Mouse (Mus musculus): ENCODE results near the gene Tcf7l2. TPM values are rescaled to one million over a fixed set of nuclear protein-coding genes. Genes with fewer than 3 reads are reported as not detected.

The Tcf7l2 gene
- polyA plus RNA-seq, 1 experiment, result 18.8 TPM

GRCm38 (mm10) chr19:55750465-55750864 is 8.8 kb downstream of the Tcf7l2 start:
- Histone ChIP-seq H3K27ac (ENCODE audit: insufficient read depth, low read depth, low read length) (no peak overlapping the region), H3K4me1 (ENCODE audit: control insufficient read depth, insufficient read depth, low read length) (peaks cover 3% of the 10 kb centered on the region)
- TF ChIP-seq CTCF (IDR thresholded peaks at IDR 0.05; ENCODE audit: low read depth, low read length) (no peak), POLR2A (IDR thresholded peaks at IDR 0.05; ENCODE audit: borderline replicate concordance, low read depth, low read length) (no peak)

GRCm38 (mm10) chr19:55752861-55753260 is 11.2 kb downstream of the Tcf7l2 start:
- peaks cover 3% of the 10 kb centered on the region; the same call in 1 of the 2 replicates for H3K4me1 ChIP-seq (ENCODE audit: control insufficient read depth, insufficient read depth, low read length)
- H3K27ac ChIP-seq (ENCODE audit: insufficient read depth, low read depth, low read length), result no peak overlapping the region
- TF ChIP-seq CTCF (IDR thresholded peaks at IDR 0.05; ENCODE audit: low read depth, low read length) (no peak), POLR2A (IDR thresholded peaks at IDR 0.05; ENCODE audit: borderline replicate concordance, low read depth, low read length) (no peak)
- H3K4me3 ChIP-seq (ENCODE audit: insufficient read depth, low read length), result no peak overlapping the region

More at GRCm38 (mm10) chr19:55750465-55750864, 8.8 kb downstream of the Tcf7l2 start:
- H3K4me3 ChIP-seq (ENCODE audit: insufficient read depth, low read length), result no peak overlapping the region

DNA sequence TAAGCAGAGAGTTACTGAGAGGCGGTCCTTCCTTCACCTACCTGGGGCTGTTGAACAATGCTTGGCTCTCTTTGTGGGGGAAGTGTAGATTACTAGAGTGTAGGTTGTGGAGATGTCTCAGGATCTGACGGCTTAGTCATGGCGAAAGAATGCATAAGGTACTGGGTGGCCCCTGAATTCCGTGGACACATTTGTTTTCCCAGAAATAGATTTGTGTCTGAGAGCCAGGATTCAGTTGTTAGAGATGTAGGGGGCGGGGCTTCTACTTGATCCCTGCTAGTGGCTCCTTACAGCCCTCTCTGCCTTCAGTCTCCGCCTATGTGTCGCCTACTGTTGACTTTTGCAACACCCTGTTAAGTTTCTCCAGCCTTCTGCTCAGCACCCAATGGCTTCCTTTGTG is 12.7 kb downstream of the Tcf7l2 start:
- H3K4me1 ChIP-seq (ENCODE audit: control insufficient read depth, insufficient read depth, low read length), result peaks cover 3% of the 10 kb centered on the region; the same call in 1 of the 2 replicates
- TF ChIP-seq CTCF (IDR thresholded peaks at IDR 0.05; ENCODE audit: low read depth, low read length) (no peak), POLR2A (IDR thresholded peaks at IDR 0.05; ENCODE audit: borderline replicate concordance, low read depth, low read length) (no peak)
- no peak overlapping the region for H3K27ac ChIP-seq (ENCODE audit: insufficient read depth, low read depth, low read length)
- H3K4me3 ChIP-seq (ENCODE audit: insufficient read depth, low read length), result no peak overlapping the region

- H3K4me1 ChIP-seq (ENCODE audit: control insufficient read depth, insufficient read depth, low read length), result peaks cover 3% of the 10 kb centered on the region; the same call in 1 of the 2 replicates
- H3K4me3 ChIP-seq (ENCODE audit: insufficient read depth, low read length), result no peak overlapping the region
- TF ChIP-seq CTCF (IDR thresholded peaks at IDR 0.05; ENCODE audit: low read depth, low read length), result no peak
- H3K27ac ChIP-seq (ENCODE audit: insufficient read depth, low read depth, low read length), result no peak overlapping the region
Measured at GRCm38 (mm10) chr19:55755462-55755861, 13.8 kb downstream of the Tcf7l2 start.

- Histone ChIP-seq H3K4me1 (ENCODE audit: control insufficient read depth, insufficient read depth, low read length) (peaks cover 3% of the 10 kb centered on the region; the same call in 1 of the 2 replicates), H3K27ac (ENCODE audit: insufficient read depth, low read depth, low read length) (no peak overlapping the region), H3K4me3 (ENCODE audit: insufficient read depth, low read length) (no peak overlapping the region)
- TF ChIP-seq POLR2A (IDR thresholded peaks at IDR 0.05; ENCODE audit: borderline replicate concordance, low read depth, low read length), result no peak
- no peak for TF ChIP-seq CTCF (IDR thresholded peaks at IDR 0.05; ENCODE audit: low read depth, low read length)
Measured at GRCm38 (mm10) chr19:55756707-55757106, 15.1 kb downstream of the Tcf7l2 start.

DNA sequence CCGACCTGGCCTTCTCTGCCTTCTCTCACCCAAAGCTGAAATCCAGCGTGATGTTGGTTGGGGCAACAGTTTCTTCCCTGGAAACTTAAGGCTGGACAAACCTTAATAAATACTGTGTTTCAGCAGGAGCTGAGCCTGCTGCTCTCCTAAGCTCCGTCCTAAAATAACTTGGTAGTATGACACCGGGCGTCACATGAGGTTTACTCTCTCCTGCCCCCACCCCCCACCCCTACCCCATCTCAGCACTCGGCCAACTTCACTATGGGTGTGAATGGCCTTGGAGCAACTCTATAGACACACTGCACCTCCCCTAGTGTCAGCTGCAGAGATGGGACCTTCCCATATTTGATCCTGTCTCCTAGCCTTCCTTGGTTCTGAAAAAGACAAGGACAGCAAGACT is 15.8 kb downstream of the Tcf7l2 start:
- TF ChIP-seq CTCF (IDR thresholded peaks at IDR 0.05; ENCODE audit: low read depth, low read length), result no peak
- TF ChIP-seq POLR2A (IDR thresholded peaks at IDR 0.05; ENCODE audit: borderline replicate concordance, low read depth, low read length), result no peak
- H3K4me3 ChIP-seq (ENCODE audit: insufficient read depth, low read length), result no peak overlapping the region
- peaks cover 3% of the 10 kb centered on the region; the same call in 1 of the 2 replicates for H3K4me1 ChIP-seq (ENCODE audit: control insufficient read depth, insufficient read depth, low read length)
- H3K27ac ChIP-seq (ENCODE audit: insufficient read depth, low read depth, low read length), result no peak overlapping the region

- Histone ChIP-seq H3K4me1 (ENCODE audit: control insufficient read depth, insufficient read depth, low read length) (peaks cover 3% of the 10 kb centered on the region; the same call in 1 of the 2 replicates), H3K4me3 (ENCODE audit: insufficient read depth, low read length) (no peak overlapping the region), H3K27ac (ENCODE audit: insufficient read depth, low read depth, low read length) (no peak overlapping the region)
- TF ChIP-seq POLR2A (IDR thresholded peaks at IDR 0.05; ENCODE audit: borderline replicate concordance, low read depth, low read length) (no peak), CTCF (IDR thresholded peaks at IDR 0.05; ENCODE audit: low read depth, low read length) (no peak)
Measured at GRCm38 (mm10) chr19:55758158-55758557, 16.5 kb downstream of the Tcf7l2 start.

DNA sequence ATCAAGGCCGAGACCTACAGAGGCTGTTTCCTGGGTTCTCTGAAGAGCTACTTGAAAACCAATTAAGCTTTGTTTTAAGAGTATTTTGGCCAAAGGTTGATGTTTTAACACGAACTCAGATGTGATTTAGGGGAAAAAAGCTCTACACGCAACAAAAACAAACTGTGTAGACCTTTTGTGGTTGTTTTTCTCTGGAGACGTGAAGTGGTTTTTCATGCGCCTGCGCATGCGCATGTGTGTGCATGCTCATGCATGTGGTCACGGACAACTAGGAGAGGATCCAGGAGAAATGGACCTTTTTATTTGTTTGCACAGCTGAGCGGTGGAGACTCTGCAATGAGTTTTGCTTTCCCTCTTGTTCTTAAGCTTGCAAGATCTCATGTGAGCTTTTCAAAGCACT is 17.4 kb downstream of the Tcf7l2 start:
- Histone ChIP-seq H3K4me1 (ENCODE audit: control insufficient read depth, insufficient read depth, low read length) (peaks cover 3% of the 10 kb centered on the region; the same call in 1 of the 2 replicates), H3K27ac (ENCODE audit: insufficient read depth, low read depth, low read length) (no peak overlapping the region), H3K4me3 (ENCODE audit: insufficient read depth, low read length) (no peak overlapping the region)
- TF ChIP-seq CTCF (IDR thresholded peaks at IDR 0.05; ENCODE audit: low read depth, low read length), result no peak
- TF ChIP-seq POLR2A (IDR thresholded peaks at IDR 0.05; ENCODE audit: borderline replicate concordance, low read depth, low read length), result no peak

DNA sequence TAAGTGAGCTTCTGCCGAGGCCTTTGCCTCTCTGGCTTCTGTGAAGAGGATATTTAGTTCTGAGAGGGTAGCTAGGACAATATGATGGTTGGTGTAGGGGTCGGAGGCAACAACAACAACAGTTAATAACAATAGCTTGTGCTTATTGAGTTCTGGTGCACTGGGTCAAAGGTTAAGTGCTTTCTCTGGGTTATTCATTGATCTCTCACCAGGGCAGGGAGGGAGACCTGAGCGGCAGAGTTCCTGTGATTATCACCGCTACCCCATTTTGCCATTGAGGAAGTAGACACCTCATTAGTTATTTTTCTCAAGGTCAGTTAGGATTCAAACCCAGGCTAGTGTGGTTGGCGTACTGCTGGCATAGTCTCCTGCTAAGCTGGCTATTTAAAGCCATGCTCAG is 19.5 kb downstream of the Tcf7l2 start:
- TF ChIP-seq CTCF (IDR thresholded peaks at IDR 0.05; ENCODE audit: low read depth, low read length), result no peak
- TF ChIP-seq POLR2A (IDR thresholded peaks at IDR 0.05; ENCODE audit: borderline replicate concordance, low read depth, low read length), result no peak
- no peak overlapping the region for H3K4me3 ChIP-seq (ENCODE audit: insufficient read depth, low read length)

DNA sequence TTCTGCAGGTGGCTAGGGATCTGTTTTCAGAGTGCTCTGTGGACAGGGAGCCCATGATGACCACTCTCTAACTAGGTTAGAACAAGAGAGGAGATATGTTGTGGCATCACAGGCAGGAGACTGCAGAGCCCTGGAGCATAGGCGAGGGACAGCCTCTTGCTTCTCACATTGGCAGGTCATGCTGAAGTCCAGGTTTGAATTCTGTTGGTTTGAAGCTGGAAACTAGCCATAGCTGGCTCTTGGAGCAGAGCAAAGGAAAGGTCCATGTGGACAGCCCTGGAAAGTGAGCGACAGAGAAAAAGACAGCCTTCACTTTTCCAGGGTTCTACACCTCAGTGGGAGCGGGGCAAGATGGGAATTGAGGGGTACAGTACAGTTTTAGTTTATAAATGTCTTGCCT is 20.6 kb downstream of the Tcf7l2 start:
- TF ChIP-seq CTCF (IDR thresholded peaks at IDR 0.05; ENCODE audit: low read depth, low read length) (no peak), POLR2A (IDR thresholded peaks at IDR 0.05; ENCODE audit: borderline replicate concordance, low read depth, low read length) (no peak)
- H3K4me1 ChIP-seq (ENCODE audit: control insufficient read depth, insufficient read depth, low read length), result peaks cover under 1% of the 10 kb centered on the region
- no peak overlapping the region for H3K4me3 ChIP-seq (ENCODE audit: insufficient read depth, low read length)
- H3K27ac ChIP-seq (ENCODE audit: insufficient read depth, low read depth, low read length), result no peak overlapping the region

More for the DNA sequence above, 19.5 kb downstream of the Tcf7l2 start:
- peaks cover 3% of the 10 kb centered on the region; the same call in 1 of the 2 replicates for H3K4me1 ChIP-seq (ENCODE audit: control insufficient read depth, insufficient read depth, low read length)
- no peak overlapping the region for H3K27ac ChIP-seq (ENCODE audit: insufficient read depth, low read depth, low read length)

GRCm38 (mm10) chr19:55765814-55766213 is 24.2 kb downstream of the Tcf7l2 start:
- Histone ChIP-seq H3K4me3 (ENCODE audit: insufficient read depth, low read length) (no peak overlapping the region), H3K4me1 (ENCODE audit: control insufficient read depth, insufficient read depth, low read length) (peaks cover 13% of the 10 kb centered on the region), H3K27ac (ENCODE audit: insufficient read depth, low read depth, low read length) (no peak overlapping the region)
- TF ChIP-seq POLR2A (IDR thresholded peaks at IDR 0.05; ENCODE audit: borderline replicate concordance, low read depth, low read length) (no peak), CTCF (IDR thresholded peaks at IDR 0.05; ENCODE audit: low read depth, low read length) (no peak)
